Mouse (Mus musculus): Measurements from ENCODE around the gene Bicc1. TPM values are rescaled to one million over a fixed set of nuclear protein-coding genes. Genes with fewer than 3 reads are reported as not detected.
A peak's percentile ranks its signal among the peaks of the same experiment; 100 is the strongest.

The Bicc1 gene
- polyA plus RNA-seq, 1 experiment from 2014 or later: 65.7 TPM

GRCm38 (mm10) chr10:71145801-71146200, 13.7 kb downstream of the Bicc1 start:
- ATAC-seq (replicated peaks; ENCODE audit: low FRiP score, low read depth) (no peak), DNase-seq (ENCODE audit: low spot score) (no peak)
- no peak for TF ChIP-seq CTCF (IDR thresholded peaks at IDR 0.05; ENCODE audit: low read depth)
- no peaks in the 10 kb centered on the region for H3K27me3 ChIP-seq (ENCODE audit: insufficient read depth, low read length)
- H3K4me3 ChIP-seq (replicated peaks; ENCODE audit: low read depth, low read length): no peak overlapping the region
- H3K9me3 ChIP-seq (replicated peaks; ENCODE audit: low read length): no peaks in the 10 kb centered on the region
- peaks cover 5% of the 10 kb centered on the region for H3K4me1 ChIP-seq (replicated peaks; ENCODE audit: insufficient read depth, low read length)
- no peak overlapping the region for H3K27ac ChIP-seq
- WGBS: 49% methylated on average over 11 of the region's 11 CpGs
- no peaks in the 10 kb centered on the region for H3K36me3 ChIP-seq (ENCODE audit: insufficient read depth, low read length)
- no peak overlapping the region for H3K9ac ChIP-seq (ENCODE audit: low read depth, low read length)
- no peak overlapping the region for H3K4me2 ChIP-seq (ENCODE audit: low read length)

- DNase-seq (ENCODE audit: low spot score) (no peak), ATAC-seq (replicated peaks; ENCODE audit: low FRiP score, low read depth) (no peak)
- H3K9ac ChIP-seq (ENCODE audit: low read depth, low read length): no peak overlapping the region
- 0 out of 2 replicates have a peak, but pooled peaks cover 2% of the 10 kb centered on the region for H3K36me3 ChIP-seq (ENCODE audit: insufficient read depth, low read length)
- H3K4me2 ChIP-seq (ENCODE audit: low read length): no peak overlapping the region
- H3K27ac ChIP-seq: no peak overlapping the region
- H3K9me3 ChIP-seq (replicated peaks; ENCODE audit: low read length): no peaks in the 10 kb centered on the region
- H3K4me3 ChIP-seq (replicated peaks; ENCODE audit: low read depth, low read length): no peak overlapping the region
- peaks cover 4% of the 10 kb centered on the region for H3K4me1 ChIP-seq (replicated peaks; ENCODE audit: insufficient read depth, low read length)
- no peaks in the 10 kb centered on the region for H3K27me3 ChIP-seq (ENCODE audit: insufficient read depth, low read length)
- WGBS: 84% methylated on average over 4 of the region's 4 CpGs
- no peak for TF ChIP-seq CTCF (IDR thresholded peaks at IDR 0.05; ENCODE audit: low read depth)
Measured at GRCm38 (mm10) chr10:71144191-71144590, 15.3 kb downstream of the Bicc1 start.

GRCm38 (mm10) chr10:71142568-71142967, 16.9 kb downstream of the Bicc1 start:
- no peaks in the 10 kb centered on the region; the same call in 1 of the 2 replicates for H3K4me1 ChIP-seq (replicated peaks; ENCODE audit: insufficient read depth, low read length)
- no peak for ATAC-seq (replicated peaks; ENCODE audit: low FRiP score, low read depth)
- H3K27ac ChIP-seq: no peak overlapping the region
- TF ChIP-seq CTCF (IDR thresholded peaks at IDR 0.05; ENCODE audit: low read depth): no peak
- H3K9me3 ChIP-seq (replicated peaks; ENCODE audit: low read length): no peaks in the 10 kb centered on the region
- H3K9ac ChIP-seq (ENCODE audit: low read depth, low read length): no peak overlapping the region
- H3K27me3 ChIP-seq (ENCODE audit: insufficient read depth, low read length): no peaks in the 10 kb centered on the region
- 0 out of 2 replicates have a peak, but pooled peaks cover 2% of the 10 kb centered on the region for H3K36me3 ChIP-seq (ENCODE audit: insufficient read depth, low read length)
- WGBS: 88% methylated on average over 2 of the region's 2 CpGs
- no peak overlapping the region for H3K4me2 ChIP-seq (ENCODE audit: low read length)
- DNase-seq (ENCODE audit: low spot score): no peak
- H3K4me3 ChIP-seq (replicated peaks; ENCODE audit: low read depth, low read length): no peak overlapping the region

- Histone ChIP-seq H3K4me1 (replicated peaks; ENCODE audit: insufficient read depth, low read length) (peaks cover 7% of the 10 kb centered on the region; the same call in 1 of the 2 replicates), H3K36me3 (ENCODE audit: insufficient read depth, low read length) (0 out of 2 replicates have a peak, but pooled peaks cover 2% of the 10 kb centered on the region), H3K4me2 (ENCODE audit: low read length) (no peak overlapping the region), H3K4me3 (replicated peaks; ENCODE audit: low read depth, low read length) (no peak overlapping the region), H3K9ac (ENCODE audit: low read depth, low read length) (no peak overlapping the region), H3K27ac (peak overlapping the region; percentile 42; the same call in 1 of the 2 replicates), H3K9me3 (replicated peaks; ENCODE audit: low read length) (no peaks in the 10 kb centered on the region), H3K27me3 (ENCODE audit: insufficient read depth, low read length) (no peaks in the 10 kb centered on the region)
- TF ChIP-seq CTCF (IDR thresholded peaks at IDR 0.05; ENCODE audit: low read depth): no peak
- DNase-seq (ENCODE audit: low spot score) (no peak), ATAC-seq (replicated peaks; ENCODE audit: low FRiP score, low read depth) (no peak)
- 74% methylated on average over 6 of the region's 6 CpGs for WGBS
Measured at GRCm38 (mm10) chr10:71140281-71140845, 19.1 kb downstream of the Bicc1 start.

- Histone ChIP-seq H3K27me3 (ENCODE audit: insufficient read depth, low read length) (no peaks in the 10 kb centered on the region), H3K9ac (ENCODE audit: low read depth, low read length) (no peak overlapping the region), H3K4me1 (replicated peaks; ENCODE audit: insufficient read depth, low read length) (peaks cover 13% of the 10 kb centered on the region; the same call in 1 of the 2 replicates), H3K4me2 (ENCODE audit: low read length) (no peak overlapping the region), H3K27ac (no peak overlapping the region), H3K4me3 (replicated peaks; ENCODE audit: low read depth, low read length) (no peak overlapping the region), H3K36me3 (ENCODE audit: insufficient read depth, low read length) (0 out of 2 replicates have a peak, but pooled peaks cover 2% of the 10 kb centered on the region), H3K9me3 (replicated peaks; ENCODE audit: low read length) (no peaks in the 10 kb centered on the region)
- no peak for ATAC-seq (replicated peaks; ENCODE audit: low FRiP score, low read depth)
- no peak for DNase-seq (ENCODE audit: low spot score)
- no peak for TF ChIP-seq CTCF (IDR thresholded peaks at IDR 0.05; ENCODE audit: low read depth)
- 78% methylated on average over 2 of the region's 2 CpGs for WGBS
Measured at GRCm38 (mm10) chr10:71138852-71139197, 20.7 kb downstream of the Bicc1 start.

- H3K27ac ChIP-seq: no peak overlapping the region
- no peak overlapping the region for H3K4me3 ChIP-seq (replicated peaks; ENCODE audit: low read depth, low read length)
- ATAC-seq (replicated peaks; ENCODE audit: low FRiP score, low read depth) (no peak), DNase-seq (ENCODE audit: low spot score) (no peak)
- H3K27me3 ChIP-seq (ENCODE audit: insufficient read depth, low read length): no peaks in the 10 kb centered on the region
- H3K9ac ChIP-seq (ENCODE audit: low read depth, low read length): no peak overlapping the region
- H3K9me3 ChIP-seq (replicated peaks; ENCODE audit: low read length): no peaks in the 10 kb centered on the region
- WGBS: 77% methylated on average over 13 of the region's 14 CpGs
- H3K36me3 ChIP-seq (ENCODE audit: insufficient read depth, low read length): 0 out of 2 replicates have a peak, but pooled peaks cover 2% of the 10 kb centered on the region
- no peak overlapping the region for H3K4me2 ChIP-seq (ENCODE audit: low read length)
- H3K4me1 ChIP-seq (replicated peaks; ENCODE audit: insufficient read depth, low read length): peaks cover 13% of the 10 kb centered on the region
- TF ChIP-seq CTCF (IDR thresholded peaks at IDR 0.05; ENCODE audit: low read depth): no peak
Measured at GRCm38 (mm10) chr10:71138132-71138851, 21.2 kb downstream of the Bicc1 start.

Measured in kidney, postnatal 0 days (tissue).